Mouse (Mus musculus) liver, embryonic 14.5 days (tissue): ENCODE results near the gene Sstr3.

Source experiments
- CTCF ChIP-seq: IDR thresholded peaks from 2 replicates; pipeline ENCODE4 v1.5.1; 2016; ENCODE audit warnings: antibody characterized with exemption, low read depth, control low read depth
- EP300 ChIP-seq: IDR thresholded peaks from 2 replicates; pipeline ENCODE4 v1.6.1; 2016; ENCODE audit warnings: antibody characterized with exemption, low read depth

DNA sequence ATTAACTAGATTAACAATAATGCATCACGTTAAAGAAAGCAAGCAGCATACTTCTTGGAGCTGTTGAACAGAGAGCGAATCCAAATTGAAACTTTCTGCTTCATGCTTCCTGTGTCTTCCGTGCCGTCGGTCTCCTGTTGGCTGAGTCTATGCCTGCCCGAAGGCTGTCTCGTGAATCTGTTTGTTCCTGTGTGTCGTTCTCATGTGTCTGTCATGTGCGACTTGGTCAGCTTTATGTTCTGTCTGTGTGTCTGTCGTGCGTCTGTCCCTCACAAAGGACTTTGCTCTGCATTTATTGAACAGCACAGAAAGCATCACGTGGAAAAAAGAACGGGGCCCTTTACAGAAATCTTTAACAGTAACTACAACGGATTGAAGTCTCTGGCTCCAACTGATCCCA is 31.5 kb downstream of the Sstr3 start:
- TF ChIP-seq EP300 (no peak), CTCF (no peak)
